Mouse (Mus musculus): ENCODE data around the gene Tssk1. TPM values are rescaled to one million over a fixed set of nuclear protein-coding genes. Genes with fewer than 3 reads are reported as not detected.

Gene Tssk1
- polyA plus RNA-seq, 1 experiment: 0.14 TPM

GRCm38 (mm10) chr16:17892606-17893005 lies 1.4 kb upstream of the Tssk1 start:
- H3K4me1 ChIP-seq (ENCODE audit: control insufficient read depth, insufficient read depth, low read length): peaks cover 16% of the 10 kb centered on the region
- no peak overlapping the region for H3K4me3 ChIP-seq (ENCODE audit: insufficient read depth, low read depth, low read length)
- peak; percentile 94 for DNase-seq
- no peaks in the 10 kb centered on the region for H3K27me3 ChIP-seq (replicated peaks; ENCODE audit: control insufficient read depth, insufficient read depth, low read length)
- TF ChIP-seq POLR2A (IDR thresholded peaks at IDR 0.05; ENCODE audit: low read depth, low read length) (no peak), CTCF (conservative IDR thresholded peaks at IDR 0.05; ENCODE audit: insufficient read depth, insufficient read length, low read depth, low read length) (no peak)
- 11% methylated on average over 3 of the region's 3 CpGs for WGBS
- H3K27ac ChIP-seq (ENCODE audit: insufficient read depth, low read depth, low read length): peak overlapping the region; percentile 69
- no peaks in the 10 kb centered on the region for H3K36me3 ChIP-seq (ENCODE audit: control insufficient read depth, insufficient read depth, low read length)

GRCm38 (mm10) chr16:17896091-17896490 lies 2.1 kb downstream of the Tssk1 start:
- no peaks in the 10 kb centered on the region for H3K27me3 ChIP-seq (replicated peaks; ENCODE audit: control insufficient read depth, insufficient read depth, low read length)
- no peaks in the 10 kb centered on the region for H3K36me3 ChIP-seq (ENCODE audit: control insufficient read depth, insufficient read depth, low read length)
- no peak for DNase-seq
- no peak overlapping the region for H3K27ac ChIP-seq (ENCODE audit: insufficient read depth, low read depth, low read length)
- peaks cover 6% of the 10 kb centered on the region; the same call in 1 of the 2 replicates for H3K4me1 ChIP-seq (ENCODE audit: control insufficient read depth, insufficient read depth, low read length)
- no peak for TF ChIP-seq POLR2A (IDR thresholded peaks at IDR 0.05; ENCODE audit: low read depth, low read length)
- TF ChIP-seq CTCF (conservative IDR thresholded peaks at IDR 0.05; ENCODE audit: insufficient read depth, insufficient read length, low read depth, low read length): no peak
- no peak overlapping the region for H3K4me3 ChIP-seq (ENCODE audit: insufficient read depth, low read depth, low read length)

GRCm38 (mm10) chr16:17898462-17898861 lies 4.4 kb downstream of the Tssk1 start, which contains the start of the genes Dgcr2 and Tssk2:
Gene Dgcr2 (minus strand): TSS chr16:17898562.
Gene Tssk2 (plus strand): TSS chr16:17898637.
- Histone ChIP-seq H3K4me3 (ENCODE audit: insufficient read depth, low read depth, low read length) (no peak within 1 kb of the TSS), H3K27ac (ENCODE audit: insufficient read depth, low read depth, low read length) (no peak within 1 kb of the TSS), H3K36me3 (ENCODE audit: control insufficient read depth, insufficient read depth, low read length) (peaks cover 2% of the 10 kb centered on the region), H3K27me3 (replicated peaks; ENCODE audit: control insufficient read depth, insufficient read depth, low read length) (no peaks in the 10 kb centered on the region), H3K4me1 (ENCODE audit: control insufficient read depth, insufficient read depth, low read length) (no peaks in the 10 kb centered on the region; the same call in 1 of the 2 replicates)
- 91% methylated on average over 14 of the region's 14 CpGs for WGBS
- no peak for DNase-seq
- TF ChIP-seq POLR2A (IDR thresholded peaks at IDR 0.05; ENCODE audit: low read depth, low read length): no peak

- DNase-seq: peak; percentile 97
- WGBS: under 1% methylated on average over 35 of the region's 35 CpGs
- Histone ChIP-seq H3K4me1 (ENCODE audit: control insufficient read depth, insufficient read depth, low read length) (peaks cover 4% of the 10 kb centered on the region; the same call in 1 of the 2 replicates), H3K36me3 (ENCODE audit: control insufficient read depth, insufficient read depth, low read length) (no peaks in the 10 kb centered on the region; the same call in 1 of the 2 replicates), H3K4me3 (ENCODE audit: insufficient read depth, low read depth, low read length) (peak within 1 kb of the TSS; percentile 88), H3K27ac (ENCODE audit: insufficient read depth, low read depth, low read length) (peak within 1 kb of the TSS; percentile 57), H3K27me3 (replicated peaks; ENCODE audit: control insufficient read depth, insufficient read depth, low read length) (peaks cover 4% of the 10 kb centered on the region; the same call in 1 of the 2 replicates)
- TF ChIP-seq POLR2A (IDR thresholded peaks at IDR 0.05; ENCODE audit: low read depth, low read length): no peak
- peak; percentile 76 for TF ChIP-seq CTCF (conservative IDR thresholded peaks at IDR 0.05; ENCODE audit: insufficient read depth, insufficient read length, low read depth, low read length)
These were observed 17.1 kb downstream of the Tssk1 start, which contains the start of gene Ess2 for GRCm38 (mm10) chr16:17911052-17911595. Gene Ess2 (minus strand): TSS chr16:17911348.

- Histone ChIP-seq H3K36me3 (ENCODE audit: control insufficient read depth, insufficient read depth, low read length) (no peaks in the 10 kb centered on the region), H3K27me3 (replicated peaks; ENCODE audit: control insufficient read depth, insufficient read depth, low read length) (peaks cover 4% of the 10 kb centered on the region; the same call in 1 of the 2 replicates), H3K4me1 (ENCODE audit: control insufficient read depth, insufficient read depth, low read length) (peaks cover 4% of the 10 kb centered on the region; the same call in 1 of the 2 replicates), H3K27ac (ENCODE audit: insufficient read depth, low read depth, low read length) (no peak within 1 kb of the TSS), H3K4me3 (ENCODE audit: insufficient read depth, low read depth, low read length) (no peak within 1 kb of the TSS; the same call in 1 of the 2 replicates)
- peak; percentile 9 for DNase-seq
- 1% methylated on average over 105 of the region's 106 CpGs for WGBS
- TF ChIP-seq POLR2A (IDR thresholded peaks at IDR 0.05; ENCODE audit: low read depth, low read length) (no peak), CTCF (conservative IDR thresholded peaks at IDR 0.05; ENCODE audit: insufficient read depth, insufficient read length, low read depth, low read length) (no peak)
These were observed 20.6 kb downstream of the Tssk1 start, which contains the start of gene Gsc2 for GRCm38 (mm10) chr16:17914307-17915249. Gene Gsc2 (minus strand): TSS chr16:17915059.

GRCm38 (mm10) chr16:17920586-17920985 lies 26.6 kb downstream of the Tssk1 start:
- no peak for DNase-seq
- Histone ChIP-seq H3K4me1 (ENCODE audit: control insufficient read depth, insufficient read depth, low read length) (peaks cover 10% of the 10 kb centered on the region; the same call in 1 of the 2 replicates), H3K4me3 (ENCODE audit: insufficient read depth, low read depth, low read length) (no peak overlapping the region), H3K27ac (ENCODE audit: insufficient read depth, low read depth, low read length) (no peak overlapping the region), H3K27me3 (replicated peaks; ENCODE audit: control insufficient read depth, insufficient read depth, low read length) (no peaks in the 10 kb centered on the region), H3K36me3 (ENCODE audit: control insufficient read depth, insufficient read depth, low read length) (no peaks in the 10 kb centered on the region)
- no peak for TF ChIP-seq POLR2A (IDR thresholded peaks at IDR 0.05; ENCODE audit: low read depth, low read length)
- TF ChIP-seq CTCF (conservative IDR thresholded peaks at IDR 0.05; ENCODE audit: insufficient read depth, insufficient read length, low read depth, low read length): no peak
- 32% methylated on average over 20 of the region's 20 CpGs for WGBS

All from kidney, adult 2 months (tissue).